Mouse (Mus musculus): Measurements from ENCODE around the gene Tmem246.

Tmem246 gene

GRCm38 (mm10) chr4:49581256-49581655 is 16.4 kb downstream of the Tmem246 start:
- DNase-seq (ENCODE audit: inconsistent ontology term), result no peak

- DNase-seq (ENCODE audit: inconsistent ontology term), result no peak
Measured at GRCm38 (mm10) chr4:49572194-49572593, 25.5 kb downstream of the Tmem246 start.

GRCm38 (mm10) chr4:49567613-49568012 is 30.1 kb downstream of the Tmem246 start:
- DNase-seq (ENCODE audit: inconsistent ontology term), result peak; percentile 45

- peak; percentile 50 for DNase-seq (ENCODE audit: inconsistent ontology term)
Measured at GRCm38 (mm10) chr4:49559915-49560772, 37.5 kb downstream of the Tmem246 start.

- no peak for DNase-seq (ENCODE audit: inconsistent ontology term)
Measured at GRCm38 (mm10) chr4:49558181-49558580, 39.5 kb downstream of the Tmem246 start.

GRCm38 (mm10) chr4:49557375-49557774 is 40.3 kb downstream of the Tmem246 start:
- DNase-seq (ENCODE audit: inconsistent ontology term), result no peak

- DNase-seq (ENCODE audit: inconsistent ontology term), result no peak
Measured at GRCm38 (mm10) chr4:49553380-49553779, 44.3 kb downstream of the Tmem246 start.

GRCm38 (mm10) chr4:49549383-49549782 is 48.3 kb downstream of the Tmem246 start, which contains the start of gene Aldob:
Gene Aldob (minus strand): TSS chr4:49549546.
- no peak for DNase-seq (ENCODE audit: inconsistent ontology term)

- no peak for DNase-seq (ENCODE audit: inconsistent ontology term)
Measured at GRCm38 (mm10) chr4:49547544-49548219, 50.0 kb downstream of the Tmem246 start.

- DNase-seq (ENCODE audit: inconsistent ontology term), result peak; percentile 50
Measured at GRCm38 (mm10) chr4:49546873-49547543, 50.7 kb downstream of the Tmem246 start.

GRCm38 (mm10) chr4:49546026-49546425 is 51.6 kb downstream of the Tmem246 start:
- DNase-seq (ENCODE audit: inconsistent ontology term), result no peak

GRCm38 (mm10) chr4:49540966-49541365 is 56.7 kb downstream of the Tmem246 start:
- DNase-seq (ENCODE audit: inconsistent ontology term), result no peak

- DNase-seq (ENCODE audit: inconsistent ontology term), result no peak
Measured at GRCm38 (mm10) chr4:49539665-49540064, 58.0 kb downstream of the Tmem246 start.

- DNase-seq (ENCODE audit: inconsistent ontology term), result no peak
Measured at GRCm38 (mm10) chr4:49536671-49537070, 61.0 kb downstream of the Tmem246 start.

- DNase-seq (ENCODE audit: inconsistent ontology term), result no peak
Measured at GRCm38 (mm10) chr4:49535675-49536294, 61.9 kb downstream of the Tmem246 start.

GRCm38 (mm10) chr4:49535036-49535435 is 62.6 kb downstream of the Tmem246 start:
- DNase-seq (ENCODE audit: inconsistent ontology term), result no peak

All from Muller cell, postnatal 12 days (primary cell).